Mouse (Mus musculus) embryonic fibroblast, embryonic 13.5 days (primary cell): ENCODE results near the gene Olfr213. TPM values are rescaled to one million over a fixed set of nuclear protein-coding genes. Genes with fewer than 3 reads are reported as not detected.
"Not testable (repeated sequence)": the region's sequence is repeated elsewhere in the genome, so short reads cannot be mapped to it uniquely, and the experiment has no call there.

ENCODE experiments used
- H3K27ac ChIP-seq: 2 replicates; pipeline ENCODE4 v1.5.1; 2012; ENCODE audit warnings: low read length, control low read depth, inconsistent platforms; ENCODE audit not compliant: insufficient read depth
- H3K4me1 ChIP-seq: 2 replicates; pipeline ENCODE4 v1.6.1; 2011; ENCODE audit warnings: low read length; ENCODE audit not compliant: control insufficient read depth, insufficient read depth
- H3K4me3 ChIP-seq: 2 replicates; pipeline ENCODE4 v1.5.1; 2011; ENCODE audit warnings: mild to moderate bottlenecking, control low read depth, low read length; ENCODE audit not compliant: insufficient read depth
- CTCF ChIP-seq: IDR thresholded peaks from 2 replicates; pipeline ENCODE4 v1.5.1; 2011; ENCODE audit warnings: mild to moderate bottlenecking, control low read depth, low read length, moderate library complexity, borderline replicate concordance; ENCODE audit not compliant: insufficient read depth
- POLR2A ChIP-seq: IDR thresholded peaks from 2 replicates; pipeline ENCODE4 v1.6.1; 2011; ENCODE audit warnings: low read depth, mild to moderate bottlenecking, control low read depth, low read length, moderate library complexity
- polyA plus RNA-seq: library from polyadenylated mRNA; stranded (reverse); fragments of >200 nt; gene quantifications from 2 replicates; pipeline ENCODE4 v1.2.4, GENCODE M21; 2011; ENCODE audit warnings: low read depth; ENCODE audit not compliant: missing spikeins, insufficient read length

Gene Olfr213
- polyA plus RNA-seq, result not detected in 2 replicates

DNA sequence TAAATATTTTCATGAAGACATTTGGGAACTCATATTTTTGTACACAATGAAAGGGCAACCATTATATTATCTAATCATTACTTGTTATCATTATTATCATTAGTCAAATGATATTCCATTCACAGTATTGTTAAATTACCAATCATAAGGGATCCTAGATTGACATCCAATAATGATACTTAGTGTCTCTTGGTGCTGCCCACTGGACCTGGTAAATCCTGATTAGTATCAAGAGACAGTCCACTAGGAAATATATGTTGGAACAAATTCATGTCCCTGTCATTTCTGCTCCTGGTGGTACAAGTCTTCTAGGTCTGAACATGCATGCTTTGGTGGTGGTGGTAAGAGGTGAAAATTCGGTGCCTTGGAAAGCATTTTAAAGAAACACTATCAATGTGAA is at the start of gene Olfr213:
TSS of gene Olfr213 (plus strand) at position 301 of the 400 bp plus-strand sequence.
- Histone ChIP-seq H3K27ac (no peak within 1 kb of the TSS), H3K4me3 (no peak within 1 kb of the TSS), H3K4me1 (no peaks in the 10 kb centered on the region)
- TF ChIP-seq CTCF, result no peak
- TF ChIP-seq POLR2A, result no peak

DNA sequence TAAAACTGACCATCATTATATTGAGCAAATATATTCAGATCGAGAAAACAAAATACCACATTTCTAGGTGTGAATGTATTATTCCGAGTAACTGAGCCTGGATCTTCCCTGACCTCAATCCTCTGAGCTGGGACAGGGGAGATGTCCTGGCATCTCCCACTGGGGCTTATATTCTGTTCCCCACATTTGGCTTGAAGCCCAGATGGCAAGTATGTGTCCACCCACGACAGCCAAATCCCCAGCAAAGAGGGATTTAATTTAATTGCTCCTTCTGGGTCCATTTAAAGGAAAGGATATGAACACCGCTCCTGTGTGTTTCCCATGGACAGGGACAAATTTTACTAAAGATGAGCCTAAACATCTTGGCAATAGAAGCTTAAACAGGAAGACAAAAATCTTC is 49.5 kb upstream of the Olfr213 start, which contains the start of gene Olfr211:
TSS of gene Olfr211 (plus strand) at position 301 of the 400 bp plus-strand sequence.
- no peak within 1 kb of the TSS for H3K27ac ChIP-seq
- H3K4me3 ChIP-seq, result no peak within 1 kb of the TSS
- TF ChIP-seq POLR2A (no peak), CTCF (no peak)
- no peaks in the 10 kb centered on the region for H3K4me1 ChIP-seq

DNA sequence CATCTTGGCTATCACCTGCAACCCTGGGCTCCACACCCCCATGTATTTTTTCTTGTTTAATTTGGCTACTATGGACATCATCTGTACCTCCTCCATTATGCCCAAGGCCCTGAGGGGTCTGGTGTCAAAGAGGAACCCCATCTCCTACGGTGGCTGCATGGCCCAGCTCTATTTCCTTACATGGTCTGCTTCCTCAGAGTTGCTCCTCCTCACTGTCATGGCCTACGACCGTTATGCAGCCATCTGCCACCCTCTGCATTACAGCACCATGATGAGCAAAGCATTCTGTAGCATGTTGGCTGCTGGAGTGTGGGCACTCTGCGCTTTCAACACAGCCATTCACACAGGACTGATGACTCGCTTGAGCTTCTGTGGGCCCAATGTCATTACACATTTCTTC is 44.5 kb upstream of the Olfr213 start:
- H3K4me1 ChIP-seq, result no peaks in the 10 kb centered on the region
- H3K27ac ChIP-seq, result no peak overlapping the region
- TF ChIP-seq CTCF, result no peak
- no peak for TF ChIP-seq POLR2A
- no peak overlapping the region for H3K4me3 ChIP-seq

DNA sequence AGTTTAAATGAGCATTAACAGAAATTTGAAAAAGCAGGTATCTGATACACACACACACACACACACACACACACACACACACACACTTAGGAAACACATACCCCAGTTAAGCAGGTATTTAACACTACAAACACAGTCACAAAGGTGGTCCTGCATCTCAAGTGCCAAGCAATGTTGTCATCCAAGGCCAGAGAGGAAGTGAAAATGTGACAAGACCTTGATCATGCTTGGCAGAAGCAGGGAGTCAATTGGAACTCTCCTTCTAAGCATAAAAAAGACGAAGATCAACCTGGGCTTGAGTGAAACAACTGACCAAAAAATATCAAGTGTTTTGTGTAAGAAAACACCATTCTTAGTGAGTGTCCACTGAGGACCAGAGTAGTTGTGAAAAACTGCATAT is 42.3 kb upstream of the Olfr213 start:
- H3K27ac ChIP-seq, result no peak overlapping the region
- TF ChIP-seq CTCF (no peak), POLR2A (no peak)
- H3K4me3 ChIP-seq, result no peak overlapping the region
- H3K4me1 ChIP-seq, result no peaks in the 10 kb centered on the region

DNA sequence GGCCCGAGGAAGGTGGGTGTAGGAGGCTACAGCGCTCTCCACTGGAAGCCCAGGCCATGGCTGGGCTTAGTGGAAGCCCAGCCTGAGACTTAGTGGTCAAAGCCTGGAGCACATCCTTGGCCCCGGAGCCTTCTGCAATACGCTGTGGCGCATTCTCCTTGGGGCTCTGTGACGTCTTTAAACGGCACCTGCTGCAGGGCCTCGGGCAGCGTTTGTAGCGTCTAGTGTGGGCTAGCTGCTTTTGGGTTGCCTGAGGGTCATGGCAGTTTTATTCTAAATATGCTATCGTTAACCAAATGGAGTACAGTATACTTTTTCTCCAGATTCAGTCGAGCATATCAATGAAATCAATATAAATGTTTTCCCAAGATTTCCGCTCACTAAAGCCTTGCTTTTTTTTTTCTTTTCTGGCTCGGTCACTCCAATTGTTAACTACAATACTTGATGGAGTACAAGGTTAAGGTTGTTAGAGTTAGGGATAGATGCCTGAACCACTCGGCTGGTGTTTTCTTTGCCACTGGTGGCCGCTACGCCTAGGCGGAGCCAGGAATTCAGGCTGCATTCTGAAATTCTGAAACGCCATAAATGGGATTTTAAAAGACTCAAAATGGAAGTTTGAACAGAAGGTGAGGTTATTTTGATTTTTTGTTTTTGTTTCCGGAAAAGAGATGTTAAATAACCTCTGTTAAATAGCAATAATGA is 31.8 kb upstream of the Olfr213 start, which contains the start of gene Olfr212:
TSS of gene Olfr212 (plus strand) at position 215 of the 702 bp plus-strand sequence.
- H3K27ac ChIP-seq, H3K4me3 ChIP-seq, H3K4me1 ChIP-seq: not testable (repeated sequence)

DNA sequence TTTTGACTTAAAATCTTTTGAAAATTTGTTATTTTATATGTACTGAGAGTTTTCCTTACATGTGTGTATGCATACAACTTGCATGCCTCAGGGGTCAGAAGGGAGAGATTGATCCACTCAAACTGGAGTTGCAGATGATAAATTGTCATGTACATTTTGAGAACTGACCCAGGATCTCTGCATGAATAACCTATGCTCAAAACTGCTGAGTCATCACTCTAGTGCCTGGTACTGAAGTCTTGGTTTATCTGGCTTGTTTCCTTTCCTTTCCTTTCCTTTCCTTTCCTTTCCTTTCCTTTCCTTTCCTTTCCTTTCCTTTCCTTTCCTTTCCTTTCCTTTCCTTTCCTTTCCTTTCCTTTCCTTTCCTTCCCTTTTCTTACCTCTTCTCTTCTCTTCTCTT is 23.4 kb upstream of the Olfr213 start:
- H3K27ac ChIP-seq, result no peak overlapping the region
- H3K4me1 ChIP-seq, result no peaks in the 10 kb centered on the region
- H3K4me3 ChIP-seq, result no peak overlapping the region
- no peak for TF ChIP-seq CTCF
- no peak for TF ChIP-seq POLR2A

DNA sequence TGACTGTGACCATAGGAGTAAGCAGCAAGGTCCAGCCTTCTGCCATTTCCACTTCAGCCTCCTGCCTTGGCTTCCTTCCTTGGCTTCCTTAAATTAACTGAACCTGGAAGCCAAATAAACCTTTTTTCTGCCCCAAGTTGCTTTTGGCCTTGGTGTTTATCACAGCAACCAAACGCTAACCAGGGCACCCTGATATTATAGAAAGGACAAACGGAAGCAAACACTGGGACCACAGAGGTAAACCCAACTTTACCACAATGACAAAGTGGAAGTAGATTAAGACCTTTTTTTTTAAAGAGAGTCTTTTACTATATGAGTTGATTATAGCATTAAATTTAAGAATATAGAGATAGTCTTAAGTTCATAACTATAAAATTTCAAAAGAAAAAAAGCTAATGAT is 4.2 kb downstream of the Olfr213 start:
- Histone ChIP-seq H3K4me1 (no peaks in the 10 kb centered on the region), H3K27ac (no peak overlapping the region), H3K4me3 (no peak overlapping the region)
- TF ChIP-seq CTCF (no peak), POLR2A (no peak)

DNA sequence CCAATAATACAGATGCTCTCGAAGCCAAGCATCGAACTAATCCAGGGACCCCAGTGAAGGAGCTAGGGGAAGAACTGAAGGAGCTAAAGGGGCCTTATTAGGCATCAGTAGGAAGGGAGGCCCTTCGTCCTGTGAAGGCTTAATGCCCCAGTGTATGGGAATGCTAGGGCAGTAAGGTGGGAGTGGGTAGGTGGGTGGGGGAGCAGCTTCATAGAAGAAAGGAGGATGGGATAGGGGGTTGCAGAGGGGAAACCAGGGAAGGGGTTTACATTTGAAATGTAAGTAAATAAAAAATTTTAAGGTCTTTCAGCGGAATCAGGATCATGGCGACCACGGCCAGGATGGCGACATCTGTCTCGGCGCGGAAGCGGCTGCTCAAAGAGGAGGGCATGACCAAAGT is 12.6 kb downstream of the Olfr213 start, which contains the start of gene Gm5580:
TSS of gene Gm5580 (plus strand) at position 301 of the 400 bp plus-strand sequence.
- H3K27ac ChIP-seq, H3K4me1 ChIP-seq, H3K4me3 ChIP-seq: not testable (repeated sequence)

DNA sequence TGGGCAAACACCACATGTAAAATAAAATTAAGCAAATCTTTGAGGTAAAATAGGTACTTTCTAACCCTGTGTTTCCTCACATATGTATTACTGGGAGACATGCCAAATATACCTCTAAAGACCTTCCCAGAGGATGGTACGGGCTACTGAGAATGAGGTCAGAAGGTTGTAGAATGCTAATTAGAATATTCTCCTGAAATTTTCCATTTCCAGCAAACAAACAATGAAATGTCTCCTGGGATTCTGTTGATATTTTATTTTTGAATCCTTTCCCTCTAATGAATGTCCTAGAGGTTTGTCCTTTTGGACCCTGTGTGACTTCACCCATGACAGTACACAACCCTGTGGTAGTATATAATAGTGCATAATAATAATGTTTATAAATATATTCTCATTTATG is 15.7 kb downstream of the Olfr213 start, which contains the start of gene Olfr214:
TSS of gene Olfr214 (plus strand) at position 301 of the 400 bp plus-strand sequence.
- TF ChIP-seq CTCF (no peak), POLR2A (no peak)
- H3K27ac ChIP-seq, result no peak within 1 kb of the TSS
- no peaks in the 10 kb centered on the region for H3K4me1 ChIP-seq
- H3K4me3 ChIP-seq, result no peak within 1 kb of the TSS

DNA sequence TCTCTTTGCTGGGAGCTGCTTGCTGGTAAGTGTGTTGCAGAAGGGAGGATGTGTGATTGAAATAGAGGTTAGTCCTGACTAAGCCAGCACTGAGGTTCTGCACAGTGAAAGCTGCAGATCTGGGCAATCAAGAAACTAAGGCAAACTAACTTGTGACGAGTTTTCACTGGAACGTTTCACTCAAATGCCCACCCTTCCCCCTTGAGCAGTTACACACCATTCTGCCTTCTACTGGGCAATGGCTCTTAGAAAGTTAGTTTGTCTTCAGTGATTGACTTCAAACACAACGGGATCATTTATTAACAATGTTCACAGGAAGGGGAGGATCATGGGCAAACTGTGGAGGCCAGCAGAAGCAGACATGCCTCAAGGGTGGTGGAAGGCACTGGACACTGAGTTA is 16.7 kb downstream of the Olfr213 start:
- no peak overlapping the region for H3K27ac ChIP-seq
- no peaks in the 10 kb centered on the region for H3K4me1 ChIP-seq
- no peak overlapping the region for H3K4me3 ChIP-seq
- TF ChIP-seq POLR2A (no peak), CTCF (no peak)
